Mouse (Mus musculus) left cerebral cortex, postnatal 25 days (tissue): ENCODE data around the gene Gtf3c3. TPM values are rescaled to one million over a fixed set of nuclear protein-coding genes. Genes with fewer than 3 reads are reported as not detected.

Experiments
- total RNA-seq, 2 experiments: library from RNA; stranded (reverse); gene quantifications; 2 replicates each; pipeline ENCODE4 v1.2.3; 2021

Gtf3c3 gene
- total RNA-seq, 2 experiments from 2014 or later: 29.2 TPM

Other genes with a start within 250 kb of the Gtf3c3 start
- gene Hecw2, start 243.8 kb downstream of the Gtf3c3 start, total RNA-seq: 10 to 100 TPM; 42.7 to 57.6 TPM
- under 1 TPM in 1 of 2 experiments, not detected in 1; 0.50 TPM for gene Ccdc150, start 188.3 kb downstream of the Gtf3c3 start, total RNA-seq
- 10 to 100 TPM; 33.6 to 35.0 TPM for gene Pgap1, start 118.7 kb upstream of the Gtf3c3 start, total RNA-seq